Mouse (Mus musculus): Measurements from ENCODE around the gene Lrp6. TPM values are rescaled to one million over a fixed set of nuclear protein-coding genes. Genes with fewer than 3 reads are reported as not detected.
A peak's percentile ranks its signal among the peaks of the same experiment; 100 is the strongest.

The Lrp6 gene
- polyA plus RNA-seq, 1 experiment from 2014 or later, result 10.1 TPM

DNA sequence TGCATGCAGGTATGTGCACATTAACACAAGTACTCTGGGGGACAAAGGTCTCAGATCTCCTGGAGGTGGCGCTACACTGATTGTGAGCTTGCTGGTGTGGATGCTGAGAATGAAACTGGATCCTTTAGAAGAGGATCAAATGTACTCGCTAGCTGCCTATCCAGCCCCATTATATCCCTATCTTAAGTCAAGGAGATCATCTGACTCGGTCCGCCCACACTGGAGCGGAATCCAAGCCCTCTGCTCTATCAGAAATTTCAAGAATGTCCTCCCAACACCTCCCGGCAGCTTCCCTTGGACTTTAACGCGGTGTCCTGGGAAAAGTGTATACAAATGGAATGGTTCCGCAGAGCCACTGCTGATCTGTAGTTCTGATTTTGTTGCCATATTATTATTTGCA lies 77.1 kb downstream of the Lrp6 start:
- ATAC-seq (no peak), DNase-seq (no peak)
- Histone ChIP-seq H3K4me1 (ENCODE audit: insufficient read depth) (peaks cover 3% of the 10 kb centered on the region; the same call in 1 of the 2 replicates), H3K4me3 (ENCODE audit: low read depth, low read length) (no peak overlapping the region), H3K27me3 (ENCODE audit: insufficient read depth, low read length) (no peaks in the 10 kb centered on the region), H3K9me3 (ENCODE audit: low read length) (no peaks in the 10 kb centered on the region), H3K27ac (ENCODE audit: low read depth) (no peak overlapping the region), H3K36me3 (replicated peaks; ENCODE audit: insufficient read depth, low read length) (peaks cover 15% of the 10 kb centered on the region), H3K4me2 (ENCODE audit: low read depth, low read length) (no peak overlapping the region), H3K9ac (replicated peaks) (no peak overlapping the region)
- TF ChIP-seq EP300 (IDR thresholded peaks at IDR 0.05; ENCODE audit: low read depth), result no peak
- TF ChIP-seq CTCF (IDR thresholded peaks at IDR 0.05; ENCODE audit: low read depth), result 0 out of 2 replicates have a peak, but pooled peaks have one; percentile 18
- 80% methylated on average over 9 of the region's 9 CpGs for WGBS (ENCODE audit: insufficient replicate concordance)

DNA sequence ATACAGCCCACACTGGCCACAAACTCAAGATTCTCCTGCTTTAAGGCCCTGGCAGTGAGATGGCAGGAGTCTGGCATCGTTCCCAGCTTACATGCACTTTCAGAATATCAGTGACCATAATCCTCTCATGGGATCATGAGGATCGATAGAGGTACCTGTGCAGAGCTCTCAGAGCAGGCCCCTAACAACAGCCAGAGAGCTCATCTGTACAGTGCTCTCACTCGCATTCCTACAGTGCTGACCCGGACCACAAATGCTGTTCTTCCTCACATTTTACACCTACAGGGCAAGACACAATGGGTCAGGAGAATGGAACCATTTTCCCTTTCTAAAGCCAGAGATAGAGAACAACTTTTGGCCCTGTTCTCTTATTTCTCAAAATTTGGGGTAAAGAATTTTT lies 77.6 kb downstream of the Lrp6 start:
- 92% methylated on average over 4 of the region's 4 CpGs for WGBS (ENCODE audit: insufficient replicate concordance)
- Histone ChIP-seq H3K4me3 (ENCODE audit: low read depth, low read length) (no peak overlapping the region), H3K27ac (ENCODE audit: low read depth) (no peak overlapping the region), H3K9ac (replicated peaks) (no peak overlapping the region), H3K27me3 (ENCODE audit: insufficient read depth, low read length) (no peaks in the 10 kb centered on the region), H3K4me1 (ENCODE audit: insufficient read depth) (peaks cover 3% of the 10 kb centered on the region; the same call in 1 of the 2 replicates), H3K4me2 (ENCODE audit: low read depth, low read length) (no peak overlapping the region), H3K36me3 (replicated peaks; ENCODE audit: insufficient read depth, low read length) (peaks cover 18% of the 10 kb centered on the region), H3K9me3 (ENCODE audit: low read length) (no peaks in the 10 kb centered on the region)
- no peak for DNase-seq
- ATAC-seq, result no peak
- TF ChIP-seq CTCF (IDR thresholded peaks at IDR 0.05; ENCODE audit: low read depth) (no peak), EP300 (IDR thresholded peaks at IDR 0.05; ENCODE audit: low read depth) (no peak)

DNA sequence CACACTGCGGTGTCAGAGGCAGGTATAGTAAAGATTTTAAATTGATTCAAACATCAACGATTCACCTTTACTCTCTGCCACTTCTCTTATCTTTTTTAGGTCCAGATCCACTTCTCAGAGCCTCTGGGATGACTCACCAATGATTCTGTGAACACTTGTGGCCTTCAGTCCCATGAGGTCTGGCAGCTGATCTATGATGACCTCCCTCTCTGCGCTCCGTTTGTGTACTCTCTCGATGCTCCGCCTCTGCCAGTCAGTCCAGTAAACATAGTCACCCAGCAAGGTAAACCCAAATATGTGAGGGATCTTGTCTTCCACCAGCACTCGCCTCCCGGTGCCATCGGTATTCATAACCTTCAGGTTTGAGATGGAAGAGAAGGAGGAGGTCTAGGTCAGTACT lies 80.4 kb downstream of the Lrp6 start:
- Histone ChIP-seq H3K36me3 (replicated peaks; ENCODE audit: insufficient read depth, low read length) (peaks cover 26% of the 10 kb centered on the region), H3K27me3 (ENCODE audit: insufficient read depth, low read length) (no peaks in the 10 kb centered on the region), H3K4me2 (ENCODE audit: low read depth, low read length) (no peak overlapping the region), H3K9me3 (ENCODE audit: low read length) (no peaks in the 10 kb centered on the region), H3K27ac (ENCODE audit: low read depth) (no peak overlapping the region), H3K9ac (replicated peaks) (no peak overlapping the region), H3K4me1 (ENCODE audit: insufficient read depth) (peaks cover 3% of the 10 kb centered on the region; the same call in 1 of the 2 replicates), H3K4me3 (ENCODE audit: low read depth, low read length) (no peak overlapping the region)
- ATAC-seq, result peak; percentile 99
- WGBS (ENCODE audit: insufficient replicate concordance), result 69% methylated on average over 9 of the region's 9 CpGs
- no peak for TF ChIP-seq CTCF (IDR thresholded peaks at IDR 0.05; ENCODE audit: low read depth)
- no peak for TF ChIP-seq EP300 (IDR thresholded peaks at IDR 0.05; ENCODE audit: low read depth)
- DNase-seq, result peak; percentile 37

DNA sequence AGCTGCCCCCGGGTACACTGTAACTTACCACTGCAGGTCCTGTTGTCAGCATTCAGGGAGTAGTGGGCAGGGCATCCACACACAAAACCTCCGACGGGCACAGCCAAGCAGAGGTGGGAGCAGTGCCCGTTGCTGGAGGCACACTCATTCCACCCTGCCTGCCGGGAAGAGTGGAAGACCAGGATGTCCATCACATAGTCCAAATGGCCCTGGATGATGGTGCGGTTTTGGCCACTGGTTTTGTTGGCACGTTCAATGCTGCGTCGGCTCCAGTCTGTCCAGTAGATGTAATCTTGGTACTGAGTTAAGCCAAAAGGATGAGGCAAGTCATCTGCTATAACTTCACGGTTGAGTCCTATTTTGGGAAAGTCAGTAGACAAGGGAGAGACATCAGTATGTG lies 87.3 kb downstream of the Lrp6 start:
- WGBS (ENCODE audit: insufficient replicate concordance), result 82% methylated on average over 10 of the region's 10 CpGs
- peaks cover 41% of the 10 kb centered on the region for H3K36me3 ChIP-seq (replicated peaks; ENCODE audit: insufficient read depth, low read length)

DNA sequence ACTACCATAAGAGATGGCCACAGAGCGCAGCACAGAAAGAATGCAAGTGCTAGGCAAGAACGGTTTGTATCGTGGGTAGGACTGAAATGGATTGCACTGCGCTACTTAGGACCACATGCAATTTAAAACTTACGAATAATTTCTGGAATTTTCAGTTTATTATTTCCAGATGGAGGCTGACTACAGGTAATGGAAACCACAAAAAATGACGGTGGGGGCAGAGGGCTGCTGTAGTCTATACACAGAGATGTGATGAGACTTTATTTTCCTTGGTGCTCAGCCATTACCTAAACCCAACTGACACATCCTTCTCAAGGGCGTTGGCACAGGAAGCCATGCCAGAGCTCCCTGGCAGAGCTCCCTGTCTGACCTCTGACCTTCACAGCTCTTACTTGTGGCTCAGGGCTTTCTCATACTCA lies 93.6 kb downstream of the Lrp6 start:
- Histone ChIP-seq H3K9ac (replicated peaks) (no peak overlapping the region), H3K4me2 (ENCODE audit: low read depth, low read length) (no peak overlapping the region), H3K4me1 (ENCODE audit: insufficient read depth) (peaks cover 4% of the 10 kb centered on the region), H3K27ac (ENCODE audit: low read depth) (no peak overlapping the region), H3K9me3 (ENCODE audit: low read length) (no peaks in the 10 kb centered on the region), H3K36me3 (replicated peaks; ENCODE audit: insufficient read depth, low read length) (peaks cover 29% of the 10 kb centered on the region), H3K27me3 (ENCODE audit: insufficient read depth, low read length) (no peaks in the 10 kb centered on the region), H3K4me3 (ENCODE audit: low read depth, low read length) (no peak overlapping the region)
- TF ChIP-seq CTCF (IDR thresholded peaks at IDR 0.05; ENCODE audit: low read depth) (no peak), EP300 (IDR thresholded peaks at IDR 0.05; ENCODE audit: low read depth) (no peak)
- no peak for DNase-seq
- WGBS (ENCODE audit: insufficient replicate concordance), result 86% methylated on average over 7 of the region's 7 CpGs
- ATAC-seq, result no peak

More for the DNA sequence above, 87.3 kb downstream of the Lrp6 start:
- TF ChIP-seq CTCF (IDR thresholded peaks at IDR 0.05; ENCODE audit: low read depth) (no peak), EP300 (IDR thresholded peaks at IDR 0.05; ENCODE audit: low read depth) (no peak)
- no peaks in the 10 kb centered on the region for H3K27me3 ChIP-seq (ENCODE audit: insufficient read depth, low read length)
- no peak overlapping the region for H3K4me2 ChIP-seq (ENCODE audit: low read depth, low read length)
- DNase-seq, result no peak
- no peak for ATAC-seq
- no peak overlapping the region for H3K4me3 ChIP-seq (ENCODE audit: low read depth, low read length)
- no peaks in the 10 kb centered on the region for H3K9me3 ChIP-seq (ENCODE audit: low read length)
- no peak overlapping the region for H3K27ac ChIP-seq (ENCODE audit: low read depth)
- H3K9ac ChIP-seq (replicated peaks), result no peak overlapping the region
- H3K4me1 ChIP-seq (ENCODE audit: insufficient read depth), result no peaks in the 10 kb centered on the region

DNA sequence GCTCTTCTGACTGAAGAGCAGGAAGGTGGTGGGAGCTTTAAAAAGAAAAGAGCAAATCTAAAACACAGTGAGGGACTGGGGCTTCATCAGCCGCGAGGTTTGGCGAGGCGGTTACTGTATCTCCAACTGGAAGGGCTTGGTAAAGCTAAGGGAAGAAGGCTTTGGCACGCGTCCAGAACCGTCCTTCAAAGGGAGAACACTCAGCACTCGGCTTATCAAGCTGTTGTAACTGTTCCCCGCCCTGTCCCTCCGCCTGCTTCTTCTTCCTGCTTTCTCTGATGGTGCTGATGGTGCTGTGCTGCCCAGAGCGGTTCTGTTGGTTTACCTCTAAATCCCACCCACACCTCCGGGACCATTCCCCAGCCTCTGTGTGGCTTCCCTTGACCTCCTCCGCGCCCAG lies 95.9 kb downstream of the Lrp6 start:
- H3K36me3 ChIP-seq (replicated peaks; ENCODE audit: insufficient read depth, low read length), result peaks cover 35% of the 10 kb centered on the region
- ATAC-seq, result peak; percentile 55
- TF ChIP-seq EP300 (IDR thresholded peaks at IDR 0.05; ENCODE audit: low read depth) (no peak), CTCF (IDR thresholded peaks at IDR 0.05; ENCODE audit: low read depth) (no peak)
- WGBS (ENCODE audit: insufficient replicate concordance), result 38% methylated on average over 14 of the region's 14 CpGs
- no peak overlapping the region for H3K27ac ChIP-seq (ENCODE audit: low read depth)
- peak overlapping the region; percentile 48 for H3K4me2 ChIP-seq (ENCODE audit: low read depth, low read length)
- H3K27me3 ChIP-seq (ENCODE audit: insufficient read depth, low read length), result no peaks in the 10 kb centered on the region
- H3K9ac ChIP-seq (replicated peaks), result 0 out of 2 replicates have a peak overlapping the region, but pooled peaks have one; percentile 1
- peaks cover 4% of the 10 kb centered on the region for H3K4me1 ChIP-seq (ENCODE audit: insufficient read depth)
- H3K9me3 ChIP-seq (ENCODE audit: low read length), result no peaks in the 10 kb centered on the region
- peak; percentile 80 for DNase-seq
- no peak overlapping the region for H3K4me3 ChIP-seq (ENCODE audit: low read depth, low read length)

DNA sequence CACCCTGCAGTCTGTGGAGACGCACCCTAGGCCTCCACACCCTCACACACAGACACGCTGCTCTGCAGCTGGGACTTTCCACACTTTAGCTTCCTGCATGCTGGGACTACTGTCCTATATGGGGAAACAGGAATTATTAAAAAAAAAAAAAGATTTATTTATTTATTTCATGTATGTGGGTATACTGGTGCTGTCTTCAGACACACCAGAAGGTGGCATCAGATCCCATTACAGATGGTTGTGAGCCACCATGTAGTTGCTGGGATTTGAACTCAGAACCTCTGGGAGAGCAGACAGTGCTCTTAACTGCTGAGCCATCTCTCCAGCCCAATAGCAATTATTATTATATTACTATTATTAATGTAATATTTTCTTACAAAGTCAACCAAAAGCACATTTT lies 97.5 kb downstream of the Lrp6 start:
- peaks cover 30% of the 10 kb centered on the region for H3K36me3 ChIP-seq (replicated peaks; ENCODE audit: insufficient read depth, low read length)
- H3K27ac ChIP-seq (ENCODE audit: low read depth), result no peak overlapping the region
- no peak for DNase-seq
- no peaks in the 10 kb centered on the region for H3K9me3 ChIP-seq (ENCODE audit: low read length)
- no peak for ATAC-seq
- no peak overlapping the region for H3K4me3 ChIP-seq (ENCODE audit: low read depth, low read length)
- 86% methylated on average over 2 of the region's 2 CpGs for WGBS (ENCODE audit: insufficient replicate concordance)
- H3K4me2 ChIP-seq (ENCODE audit: low read depth, low read length), result no peak overlapping the region
- TF ChIP-seq CTCF (IDR thresholded peaks at IDR 0.05; ENCODE audit: low read depth) (no peak; the same call in 1 of the 2 replicates), EP300 (IDR thresholded peaks at IDR 0.05; ENCODE audit: low read depth) (no peak)
- H3K9ac ChIP-seq (replicated peaks), result no peak overlapping the region
- H3K4me1 ChIP-seq (ENCODE audit: insufficient read depth), result peaks cover 4% of the 10 kb centered on the region
- H3K27me3 ChIP-seq (ENCODE audit: insufficient read depth, low read length), result no peaks in the 10 kb centered on the region
